Mouse (Mus musculus): ENCODE results near the gene Ccdc182.

DNA sequence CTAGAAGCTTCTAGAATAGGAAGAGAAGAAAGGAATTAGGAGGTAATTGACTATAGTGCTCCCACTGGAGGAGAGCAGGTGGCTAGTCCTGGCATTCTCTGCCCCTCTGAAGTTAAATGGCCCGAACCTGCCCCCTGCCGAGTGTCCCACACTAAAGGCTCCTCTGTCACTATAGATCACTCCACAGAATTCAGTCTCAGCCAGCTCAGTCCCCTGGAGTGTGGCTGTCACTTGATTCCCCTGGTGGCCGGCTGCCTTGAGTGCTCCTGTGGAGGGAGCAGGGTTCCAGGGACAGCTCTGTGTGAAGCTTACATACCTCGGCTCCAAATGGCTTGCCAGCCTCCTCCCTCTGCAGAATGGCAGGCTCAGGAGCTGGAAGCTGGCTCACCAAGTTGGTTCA lies 33.2 kb downstream of the Ccdc182 start:
- TF ChIP-seq CTCF (IDR thresholded peaks at IDR 0.05; ENCODE audit: extremely low read depth, insufficient read depth, low read length) = no peak
- no peak for TF ChIP-seq POLR2A (IDR thresholded peaks at IDR 0.05; ENCODE audit: extremely low read depth, insufficient read depth, low read length)

All from cortical plate, adult 2 months (tissue).